Mouse (Mus musculus) lung, embryonic 15.5 days (tissue): ENCODE measurements around the gene Gramd1a. TPM values are rescaled to one million over a fixed set of nuclear protein-coding genes. Genes with fewer than 3 reads are reported as not detected.
A peak's percentile ranks its signal among the peaks of the same experiment; 100 is the strongest.

Source experiments
- ATAC-seq: fragments of 200-750 bp; cut with Nextera tagmentation; 2 replicates; pipeline ENCODE4 v1.8.0; 2017; ENCODE audit warnings: moderate number of reproducible peaks, borderline replicate concordance; ENCODE audit not compliant: low FRiP score, low TSS enrichment; ENCODE audit errors: extremely low read depth
- H3K27ac ChIP-seq: fragments of 300-500 bp; sonication (generic); 2 replicates; pipeline ENCODE4 v1.5.1; 2015; ENCODE audit warnings: moderate library complexity, mild to moderate bottlenecking, inconsistent platforms
- H3K27me3 ChIP-seq: fragments of 300-500 bp; sonication (generic); 2 replicates; pipeline ENCODE4 v1.6.1; 2015; ENCODE audit warnings: inconsistent platforms
- H3K36me3 ChIP-seq: fragments of 300-500 bp; sonication (generic); 2 replicates; pipeline ENCODE4 v1.6.1; 2015; ENCODE audit warnings: inconsistent platforms
- H3K4me1 ChIP-seq: fragments of 300-500 bp; sonication (generic); 2 replicates; pipeline ENCODE4 v1.6.1; 2015; ENCODE audit warnings: inconsistent platforms
- H3K4me2 ChIP-seq: fragments of 300-500 bp; sonication (generic); 2 replicates; pipeline ENCODE4 v1.6.1; 2015; ENCODE audit warnings: inconsistent platforms, mild to moderate bottlenecking, moderate library complexity
- H3K4me3 ChIP-seq: fragments of 300-500 bp; sonication (generic); 2 replicates; pipeline ENCODE4 v1.5.1; 2015; ENCODE audit warnings: mild to moderate bottlenecking, inconsistent platforms
- H3K9ac ChIP-seq: fragments of 300-500 bp; sonication (generic); 2 replicates; pipeline ENCODE4 v1.6.1; 2015; ENCODE audit warnings: inconsistent platforms
- H3K9me3 ChIP-seq: fragments of 300-500 bp; sonication (generic); 2 replicates; pipeline ENCODE4 v1.6.1; 2016; ENCODE audit warnings: inconsistent platforms
- WGBS: fragments of 180-500 bp; shearing (Covaris S2); methylation state at CpG from one replicate; pipeline ENCODE4 v1.1.7; 2015; 5-methylcytosine and 5-hydroxymethylcytosine counted together
- polyA plus RNA-seq: library from polyadenylated mRNA; unstranded; fragments of >200 nt; fragmentation: Nextera tagmentation; extraction: Ambion mirVana; gene quantifications from 2 replicates; pipeline ENCODE4 v1.2.1, GENCODE M21; 2015

The Gramd1a gene
- polyA plus RNA-seq, 1 experiment from 2014 or later = 65.5 TPM

GRCm38 (mm10) chr7:31149751-31150565, 5.7 kb downstream of the Gramd1a start:
- H3K27ac ChIP-seq = peak overlapping the region; percentile 96
- peaks cover 55% of the 10 kb centered on the region for H3K4me1 ChIP-seq
- no peak for ATAC-seq
- no peaks in the 10 kb centered on the region for H3K9me3 ChIP-seq
- H3K27me3 ChIP-seq = no peaks in the 10 kb centered on the region
- H3K4me2 ChIP-seq = peak overlapping the region; percentile 68
- WGBS = 1% methylated on average over 20 of the region's 20 CpGs
- no peaks in the 10 kb centered on the region for H3K36me3 ChIP-seq
- H3K4me3 ChIP-seq = peak overlapping the region; percentile 96
- peak overlapping the region; percentile 97 for H3K9ac ChIP-seq

DNA sequence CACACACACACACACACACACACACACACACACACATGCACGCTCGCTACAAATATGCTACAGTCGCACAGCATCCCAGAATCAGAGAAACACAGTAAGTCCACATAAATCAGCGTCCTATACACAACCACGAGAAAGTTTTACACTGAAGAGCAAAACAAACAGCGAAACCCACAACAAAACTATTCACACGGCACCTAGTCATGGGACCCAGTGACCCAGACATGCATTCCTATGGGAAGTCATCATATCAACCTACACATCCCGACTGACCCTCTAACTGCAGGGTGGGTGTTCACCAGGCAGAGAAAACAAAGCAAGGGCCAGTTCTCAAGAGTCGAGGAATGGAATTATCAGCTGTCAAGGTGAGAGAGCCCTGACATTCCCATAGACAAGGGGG, 6.4 kb downstream of the Gramd1a start:
- Histone ChIP-seq H3K27me3 (no peaks in the 10 kb centered on the region), H3K9me3 (no peaks in the 10 kb centered on the region), H3K4me1 (peaks cover 55% of the 10 kb centered on the region), H3K36me3 (no peaks in the 10 kb centered on the region), H3K4me3 (peak overlapping the region; percentile 96), H3K4me2 (peak overlapping the region; percentile 68), H3K9ac (peak overlapping the region; percentile 97; the same call in 1 of the 2 replicates), H3K27ac (peak overlapping the region; percentile 96; the same call in 1 of the 2 replicates)
- no peak for ATAC-seq
- 20% methylated on average over 9 of the region's 9 CpGs for WGBS

DNA sequence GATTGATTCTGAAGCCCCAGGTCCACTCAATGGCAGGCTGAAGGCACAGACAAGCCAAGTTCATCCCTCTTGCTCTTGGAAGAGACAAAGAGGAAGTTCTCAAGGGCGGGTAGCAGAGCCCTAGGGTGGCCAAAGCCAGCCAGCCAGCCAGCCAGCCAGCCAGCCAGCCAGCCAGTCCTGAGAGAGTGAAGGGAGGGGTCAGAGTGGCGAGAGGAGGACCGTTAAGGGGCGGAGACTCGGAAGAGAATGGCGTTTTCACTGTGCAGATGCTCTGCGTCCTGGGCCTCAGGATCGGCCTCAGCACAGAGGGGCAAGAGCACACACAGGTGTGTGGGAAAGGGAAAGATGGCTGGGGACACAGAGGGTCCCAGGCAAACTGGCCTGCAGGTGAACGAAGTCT, 6.9 kb downstream of the Gramd1a start:
- peak; percentile 34; the same call in 1 of the 2 replicates for ATAC-seq
- Histone ChIP-seq H3K4me2 (peak overlapping the region; percentile 68), H3K4me1 (peaks cover 55% of the 10 kb centered on the region), H3K27ac (peak overlapping the region; percentile 49), H3K4me3 (peak overlapping the region; percentile 96), H3K9ac (peak overlapping the region; percentile 4; the same call in 1 of the 2 replicates), H3K9me3 (no peaks in the 10 kb centered on the region), H3K36me3 (0 out of 2 replicates have a peak, but pooled peaks cover under 1% of the 10 kb centered on the region), H3K27me3 (no peaks in the 10 kb centered on the region)
- WGBS = 3% methylated on average over 9 of the region's 9 CpGs

DNA sequence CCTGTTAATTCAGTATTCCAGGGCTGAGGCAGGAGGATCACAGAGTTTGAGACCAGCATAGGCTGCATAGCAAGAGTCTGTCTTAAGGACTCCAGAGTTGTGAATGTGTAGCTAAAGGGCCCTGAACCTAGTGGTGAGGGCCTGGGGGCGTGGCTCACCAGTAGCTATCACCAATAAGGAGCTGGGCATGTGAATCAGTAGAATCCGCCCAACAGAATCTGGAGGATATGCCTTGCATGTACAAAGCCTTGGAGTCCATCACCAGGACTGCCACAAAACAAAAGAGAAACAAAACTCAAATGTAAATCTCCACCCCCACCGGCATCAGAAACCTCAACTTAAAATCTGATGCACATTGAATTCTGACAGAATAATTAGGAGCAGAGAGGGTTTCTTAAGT, 7.6 kb downstream of the Gramd1a start:
- ATAC-seq = no peak
- Histone ChIP-seq H3K36me3 (peaks cover 7% of the 10 kb centered on the region), H3K9ac (no peak overlapping the region), H3K4me1 (peaks cover 55% of the 10 kb centered on the region), H3K27ac (peak overlapping the region; percentile 49), H3K4me3 (no peak overlapping the region), H3K27me3 (no peaks in the 10 kb centered on the region), H3K4me2 (peak overlapping the region; percentile 68), H3K9me3 (no peaks in the 10 kb centered on the region)
- 73% methylated on average over 3 of the region's 3 CpGs for WGBS

GRCm38 (mm10) chr7:31145596-31146160, 10.0 kb downstream of the Gramd1a start:
- 11% methylated on average over 12 of the region's 12 CpGs for WGBS
- Histone ChIP-seq H3K27ac (peak overlapping the region; percentile 17), H3K27me3 (no peaks in the 10 kb centered on the region), H3K4me3 (no peak overlapping the region), H3K4me2 (no peak overlapping the region), H3K9ac (no peak overlapping the region), H3K36me3 (peaks cover 30% of the 10 kb centered on the region), H3K9me3 (no peaks in the 10 kb centered on the region), H3K4me1 (peaks cover 46% of the 10 kb centered on the region)
- ATAC-seq = no peak

GRCm38 (mm10) chr7:31144886-31145285, 10.8 kb downstream of the Gramd1a start:
- Histone ChIP-seq H3K36me3 (peaks cover 38% of the 10 kb centered on the region), H3K9me3 (no peaks in the 10 kb centered on the region), H3K9ac (no peak overlapping the region), H3K4me2 (no peak overlapping the region), H3K4me3 (no peak overlapping the region), H3K4me1 (peaks cover 46% of the 10 kb centered on the region), H3K27me3 (no peaks in the 10 kb centered on the region), H3K27ac (no peak overlapping the region)
- 90% methylated on average over 16 of the region's 16 CpGs for WGBS
- ATAC-seq = no peak

DNA sequence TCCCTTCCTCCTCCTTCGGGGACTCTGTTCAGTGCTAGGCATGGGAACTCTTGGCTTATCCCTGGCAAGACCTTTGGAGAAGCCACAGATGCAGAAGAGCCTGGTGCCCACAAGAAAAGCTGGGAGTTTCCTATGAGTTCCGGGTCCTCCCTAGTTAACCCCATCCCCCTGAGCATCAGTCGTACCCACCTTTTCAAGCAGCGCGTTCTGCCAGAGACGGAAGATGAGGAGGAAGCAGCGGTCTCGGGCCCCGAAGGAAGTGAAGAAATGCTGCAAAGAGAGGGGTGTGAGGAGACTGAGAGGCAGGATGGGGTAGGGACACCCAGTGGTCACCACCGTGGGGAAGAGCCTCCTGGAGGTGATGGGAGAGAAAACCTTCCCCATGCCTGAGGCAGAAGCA, 14.8 kb downstream of the Gramd1a start:
- Histone ChIP-seq H3K36me3 (peaks cover 78% of the 10 kb centered on the region), H3K4me3 (no peak overlapping the region), H3K27ac (no peak overlapping the region), H3K4me1 (peaks cover 8% of the 10 kb centered on the region), H3K9ac (no peak overlapping the region), H3K9me3 (no peaks in the 10 kb centered on the region), H3K27me3 (no peaks in the 10 kb centered on the region), H3K4me2 (no peak overlapping the region)
- WGBS = 87% methylated on average over 10 of the region's 10 CpGs
- ATAC-seq = no peak

DNA sequence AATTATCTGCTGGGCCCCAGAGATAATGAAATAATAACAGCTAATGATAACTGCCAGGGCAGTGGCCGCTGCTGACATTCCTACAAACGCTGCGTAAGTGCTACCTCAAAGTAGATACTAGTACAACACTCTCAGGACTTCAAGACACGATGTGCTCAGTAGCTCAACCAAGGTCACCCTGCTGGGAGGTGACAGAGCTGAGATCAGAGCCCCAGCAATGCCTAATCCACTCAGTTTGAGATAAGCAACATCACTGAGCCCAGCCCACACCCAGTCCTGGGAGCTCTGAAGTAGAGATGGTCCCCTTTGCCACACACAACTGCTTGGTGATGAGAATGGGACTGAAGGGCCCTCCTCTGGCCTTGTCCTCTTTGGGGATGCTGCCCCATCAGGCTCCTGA, 15.4 kb downstream of the Gramd1a start:
- Histone ChIP-seq H3K4me3 (no peak overlapping the region), H3K27me3 (no peaks in the 10 kb centered on the region), H3K4me1 (peaks cover 1% of the 10 kb centered on the region), H3K36me3 (peaks cover 84% of the 10 kb centered on the region), H3K27ac (no peak overlapping the region), H3K9ac (no peak overlapping the region), H3K9me3 (no peaks in the 10 kb centered on the region), H3K4me2 (no peak overlapping the region)
- ATAC-seq = no peak
- 70% methylated on average over 4 of the region's 4 CpGs for WGBS

- WGBS = 59% methylated on average over 5 of the region's 5 CpGs
- Histone ChIP-seq H3K9me3 (no peaks in the 10 kb centered on the region), H3K9ac (no peak overlapping the region), H3K36me3 (peaks cover 89% of the 10 kb centered on the region), H3K4me3 (no peak overlapping the region), H3K4me1 (no peaks in the 10 kb centered on the region), H3K4me2 (no peak overlapping the region), H3K27me3 (no peaks in the 10 kb centered on the region), H3K27ac (no peak overlapping the region)
- no peak; the same call in 1 of the 2 replicates for ATAC-seq
Observed at GRCm38 (mm10) chr7:31139765-31140164, 15.9 kb downstream of the Gramd1a start.

GRCm38 (mm10) chr7:31135717-31136116, 20.0 kb downstream of the Gramd1a start:
- Histone ChIP-seq H3K9me3 (no peaks in the 10 kb centered on the region), H3K4me2 (no peak overlapping the region), H3K4me1 (no peaks in the 10 kb centered on the region), H3K4me3 (no peak overlapping the region), H3K36me3 (peaks cover 100% of the 10 kb centered on the region), H3K27me3 (no peaks in the 10 kb centered on the region), H3K27ac (no peak overlapping the region), H3K9ac (no peak overlapping the region)
- no peak for ATAC-seq
- WGBS = 97% methylated on average over 10 of the region's 10 CpGs

- WGBS = 77% methylated on average over 4 of the region's 4 CpGs
- Histone ChIP-seq H3K27ac (no peak overlapping the region), H3K9me3 (no peaks in the 10 kb centered on the region), H3K4me1 (peaks cover 7% of the 10 kb centered on the region), H3K27me3 (peaks cover 16% of the 10 kb centered on the region), H3K9ac (no peak overlapping the region), H3K36me3 (peaks cover 87% of the 10 kb centered on the region), H3K4me2 (no peak overlapping the region), H3K4me3 (no peak overlapping the region)
- ATAC-seq = no peak
Observed at GRCm38 (mm10) chr7:31131866-31132265, 23.8 kb downstream of the Gramd1a start.

DNA sequence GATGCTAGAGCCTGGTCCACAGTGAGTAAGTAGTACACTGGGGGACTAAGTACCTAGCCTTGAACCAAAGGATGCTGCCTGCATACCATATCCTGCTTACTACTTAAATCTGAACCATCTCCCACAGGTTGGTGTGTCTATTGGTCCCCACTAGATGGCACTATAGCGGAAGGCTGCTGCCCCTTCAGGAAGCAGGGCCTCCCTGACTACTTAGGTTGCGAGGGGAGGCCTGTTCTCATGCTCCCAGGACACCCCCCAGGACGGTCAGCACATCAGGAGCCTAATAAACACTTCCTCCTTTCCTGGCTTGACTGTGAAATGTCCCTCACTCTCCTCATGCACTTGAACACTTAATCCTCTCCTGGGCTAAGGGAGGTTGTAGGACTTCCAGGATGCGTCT, 24.9 kb downstream of the Gramd1a start:
- H3K4me3 ChIP-seq = no peak overlapping the region
- peaks cover 26% of the 10 kb centered on the region for H3K27me3 ChIP-seq
- peaks cover 77% of the 10 kb centered on the region for H3K36me3 ChIP-seq
- no peak overlapping the region for H3K9ac ChIP-seq
- no peak overlapping the region for H3K27ac ChIP-seq
- peaks cover 17% of the 10 kb centered on the region for H3K4me1 ChIP-seq
- WGBS = 23% methylated on average over 4 of the region's 4 CpGs
- H3K9me3 ChIP-seq = no peaks in the 10 kb centered on the region
- ATAC-seq = no peak
- no peak overlapping the region for H3K4me2 ChIP-seq
